Mouse (Mus musculus) layer of hippocampus, adult 18-20 months (tissue): ENCODE measurements at regions not wholly inside any gene's neighbourhood (a gene's known extent, or its start where the extent isn't known, plus 50 kb on each side); places are given as distances from the start of the nearest gene placed in this dataset.
"Not testable (repeated sequence)": the region's sequence is repeated elsewhere in the genome, so short reads cannot be mapped to it uniquely, and the experiment has no call there.

Source experiments
- DNase-seq, 2 experiments: peaks; one replicate each; pipeline ENCODE4 v3.0.0; 2022; ENCODE audit warnings: low spot score in 2 of 2

GRCm38 (mm10) chr14:54014628-54015027 is 239.3 kb downstream of the Dad1 start:
- no peak for DNase-seq

GRCm38 (mm10) chr14:54002083-54002482 is 251.8 kb downstream of the Dad1 start:
- DNase-seq, result peak; percentile 58 to 67

- DNase-seq, result no peak
These were observed 253.4 kb downstream of the Dad1 start for GRCm38 (mm10) chr14:54000527-54000926.

GRCm38 (mm10) chr14:53993427-53993826 is 260.5 kb downstream of the Dad1 start:
- no peak for DNase-seq

GRCm38 (mm10) chr14:53992712-53993286 is 261.1 kb downstream of the Dad1 start:
- DNase-seq, result peak in 1 of 2 experiments; percentile 8

- no peak for DNase-seq
These were observed 262.5 kb downstream of the Dad1 start for GRCm38 (mm10) chr14:53991390-53991789.

GRCm38 (mm10) chr14:53980771-53981170 is 273.1 kb downstream of the Dad1 start:
- DNase-seq, result no peak

GRCm38 (mm10) chr14:53961426-53961825 is 292.5 kb downstream of the Dad1 start:
- DNase-seq, result not testable (repeated sequence)

- no peak for DNase-seq
These were observed 293.1 kb downstream of the Dad1 start for GRCm38 (mm10) chr14:53960779-53961178.

- DNase-seq, result peak; percentile 72 to 74
These were observed 318.1 kb downstream of the Dad1 start for GRCm38 (mm10) chr14:53935791-53936231.

GRCm38 (mm10) chr14:53935336-53935735 is 318.6 kb downstream of the Dad1 start:
- DNase-seq, result peak; percentile 65 to 66

- DNase-seq, result no peak
These were observed 343.0 kb downstream of the Dad1 start for GRCm38 (mm10) chr14:53910871-53911270.

GRCm38 (mm10) chr14:53904578-53904977 is 349.3 kb downstream of the Dad1 start:
- no peak for DNase-seq

- DNase-seq, result peak; percentile 8 to 23
These were observed 352.8 kb downstream of the Dad1 start for GRCm38 (mm10) chr14:53901103-53901502.

- DNase-seq, result no peak
These were observed 372.6 kb downstream of the Dad1 start for GRCm38 (mm10) chr14:53881304-53881703.

GRCm38 (mm10) chr14:53876581-53876980 is 377.3 kb downstream of the Dad1 start:
- DNase-seq, result no peak

GRCm38 (mm10) chr14:53875736-53876135 is 378.2 kb downstream of the Dad1 start:
- DNase-seq, result no peak

- no peak for DNase-seq
These were observed 406.9 kb downstream of the Dad1 start for GRCm38 (mm10) chr14:53847049-53847448.

GRCm38 (mm10) chr14:53845646-53846045 is 408.3 kb downstream of the Dad1 start:
- no peak for DNase-seq

GRCm38 (mm10) chr14:53832553-53832952 is 421.4 kb downstream of the Dad1 start:
- DNase-seq, result no peak

- no peak for DNase-seq
These were observed 422.3 kb downstream of the Dad1 start for GRCm38 (mm10) chr14:53831651-53832050.

- no peak for DNase-seq
These were observed 423.2 kb downstream of the Dad1 start for GRCm38 (mm10) chr14:53830717-53831116.

- peak; percentile 13 to 69 for DNase-seq
These were observed 427.1 kb downstream of the Dad1 start for GRCm38 (mm10) chr14:53826782-53827181.
